Comparison of ENCODE assay signal across 9 mouse cellular contexts in genomic region chr16:33828496-33828895, GRCm38 (mm10). TPM values are rescaled to one million over a fixed set of nuclear protein-coding genes. Genes with fewer than 3 reads are reported as not detected.
"Had no signal": no experiment of that assay in that cellular context is flagged by ENCODE, and none has a peak within 500 bp of the region (broad histone marks: within the 10 kb centered on the region; RNA-seq: fewer than 3 reads in every experiment).

No protein-coding gene starts in this region.

- H3K9me3 ChIP-seq: midbrain, embryonic 10.5 days had no signal

- DNase-seq: kidney, adult 9 months; kidney, postnatal 10 days; kidney, postnatal 4 days; lung, adult 18-20 months; lung, postnatal 10 days; lung, postnatal 4 days; thymus, adult 18-20 months had no signal

- H3K36me3 ChIP-seq: midbrain, embryonic 10.5 days had no signal

RNA-seq across cellular contexts. Expression of gene Muc13, which starts 34.7 kb away (rescaled TPM):
- polyA plus RNA-seq: midbrain, embryonic 16.5 days had no signal
